Mouse (Mus musculus): ENCODE results near the gene Slc25a35. TPM values are rescaled to one million over a fixed set of nuclear protein-coding genes. Genes with fewer than 3 reads are reported as not detected.
"Not testable (repeated sequence)": the region's sequence is repeated elsewhere in the genome, so short reads cannot be mapped to it uniquely, and the experiment has no call there.

The Slc25a35 gene
- 1 to 10 TPM; 5.8 to 5.9 TPM for total RNA-seq (2021)
- long read RNA-seq, experiment 1: 0 reads
- long read RNA-seq, experiment 2, partial matches to known transcripts: 0 of 1 reads
- long read RNA-seq, experiment 2, other reads (novel, unspliced or antisense): 0 of 1 reads

DNA sequence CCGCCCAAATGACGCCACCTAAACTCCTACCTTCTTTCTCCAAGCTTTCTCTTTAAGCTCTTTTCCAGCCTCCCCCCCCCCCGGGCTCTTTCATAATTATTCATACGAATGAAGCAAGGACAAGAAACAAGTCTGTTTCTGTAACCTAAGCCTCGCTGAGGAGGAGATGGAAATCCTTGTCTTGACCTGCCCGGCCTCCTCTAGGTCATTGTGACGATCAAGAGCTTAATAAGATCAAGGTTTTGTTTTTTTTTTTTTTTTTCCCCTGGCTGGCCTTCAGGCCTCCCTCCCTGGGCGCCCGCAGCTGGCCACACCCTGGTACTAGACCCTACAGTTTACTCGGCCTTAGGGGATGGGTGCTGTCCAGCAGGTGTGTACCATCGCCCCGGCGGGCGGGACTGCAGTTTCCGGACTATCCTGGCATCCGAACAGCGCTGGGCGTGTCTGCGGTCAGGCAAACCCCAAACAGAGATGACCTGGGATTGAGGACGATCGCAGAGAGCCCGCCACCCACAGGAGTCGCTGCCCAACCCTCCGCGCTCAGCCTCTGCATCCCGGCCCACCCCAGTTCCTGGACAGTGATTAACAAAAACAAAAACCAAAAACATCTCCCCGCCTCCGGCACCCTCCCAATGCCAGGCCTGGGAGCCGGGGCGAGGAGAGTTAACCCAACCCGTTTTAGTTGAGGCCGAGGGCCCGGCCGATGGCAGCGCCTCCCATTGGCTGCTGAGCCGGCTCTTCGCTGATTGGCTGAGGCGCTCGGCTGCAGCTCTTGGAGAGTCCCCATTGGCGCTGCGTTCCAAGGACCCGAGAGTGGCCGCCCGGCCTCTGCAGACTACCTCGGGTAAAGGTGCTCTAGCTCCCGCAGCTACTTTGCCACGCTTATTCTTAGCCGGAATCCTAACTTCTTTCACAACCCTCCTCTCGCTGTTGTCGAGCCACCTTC lies at the start of gene Slc25a35:
TSS of gene Slc25a35 (plus strand) at position 795 of the 946 bp plus-strand sequence.
- DNase-seq (ENCODE audit: low spot score in 2 of 2): peak; percentile 67 to 81

DNA sequence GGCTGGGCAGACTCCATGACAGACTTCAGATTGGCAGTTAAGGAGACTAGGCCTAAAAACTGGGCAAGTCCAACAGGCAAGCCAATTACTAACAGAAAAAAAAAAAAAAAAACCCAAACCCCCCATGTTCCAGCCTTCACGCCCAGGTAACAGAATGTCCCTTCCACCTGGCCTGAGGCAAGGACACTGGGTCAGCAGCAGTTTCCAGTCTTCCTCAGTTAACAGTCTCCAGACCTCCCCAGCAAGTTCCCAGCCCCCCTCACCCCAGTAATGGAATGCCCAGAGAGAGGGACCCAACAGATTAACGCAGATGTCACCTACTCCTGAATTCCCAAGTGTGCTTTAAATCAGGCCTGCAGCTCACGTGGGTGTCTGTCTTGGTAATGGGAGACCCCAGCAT lies 44.7 kb upstream of the Slc25a35 start:
- no peak for DNase-seq (ENCODE audit: low spot score in 2 of 2)

DNA sequence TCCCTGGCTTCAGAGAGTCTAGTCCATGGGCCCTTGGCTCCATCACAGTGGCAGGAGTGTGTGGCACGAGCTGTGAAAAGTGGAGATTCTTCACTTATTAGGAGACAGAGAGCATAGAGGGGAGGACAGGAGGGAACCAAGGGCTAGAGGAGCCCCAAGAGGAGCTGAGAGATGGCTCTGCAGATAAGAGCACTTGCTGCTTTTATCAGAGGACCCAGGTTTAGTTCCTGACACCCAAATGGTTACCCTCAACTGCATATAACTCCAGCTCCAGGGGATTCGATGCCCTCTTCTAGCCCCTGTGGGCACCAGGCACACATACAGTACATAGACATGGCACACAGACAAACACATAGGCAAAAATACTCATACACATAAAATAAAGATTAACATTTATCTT lies 43.2 kb upstream of the Slc25a35 start:
- DNase-seq (ENCODE audit: low spot score in 2 of 2): no peak

DNA sequence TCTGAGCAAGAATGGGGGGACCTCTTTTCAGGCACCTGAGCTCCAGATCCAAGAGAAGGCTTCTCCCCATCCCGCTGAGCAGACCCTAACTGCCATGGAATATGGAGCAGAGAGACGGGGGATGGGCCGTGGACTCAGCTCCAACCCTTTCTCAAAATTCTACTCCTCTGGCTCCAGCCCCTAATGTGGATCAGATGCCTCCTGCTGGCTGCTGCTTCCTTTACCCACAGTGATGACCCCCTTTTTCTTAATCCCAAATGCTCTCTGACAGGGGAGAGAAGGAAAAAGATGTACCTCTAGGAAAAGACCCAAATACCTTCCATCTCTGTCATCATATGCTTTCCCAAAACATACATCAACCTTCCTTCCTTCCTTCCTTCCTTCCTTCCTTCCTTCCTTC lies 41.0 kb upstream of the Slc25a35 start, which contains the start of gene Odf4:
TSS of gene Odf4 (minus strand) at position 101 of the 400 bp plus-strand sequence.
- DNase-seq (ENCODE audit: low spot score in 2 of 2): no peak

GRCm38 (mm10) chr11:68929947-68930346 lies 38.0 kb upstream of the Slc25a35 start:
- DNase-seq (ENCODE audit: low spot score in 2 of 2): no peak

- no peak for DNase-seq (ENCODE audit: low spot score in 2 of 2)
Measured at GRCm38 (mm10) chr11:68933885-68934507, 33.9 kb upstream of the Slc25a35 start.

DNA sequence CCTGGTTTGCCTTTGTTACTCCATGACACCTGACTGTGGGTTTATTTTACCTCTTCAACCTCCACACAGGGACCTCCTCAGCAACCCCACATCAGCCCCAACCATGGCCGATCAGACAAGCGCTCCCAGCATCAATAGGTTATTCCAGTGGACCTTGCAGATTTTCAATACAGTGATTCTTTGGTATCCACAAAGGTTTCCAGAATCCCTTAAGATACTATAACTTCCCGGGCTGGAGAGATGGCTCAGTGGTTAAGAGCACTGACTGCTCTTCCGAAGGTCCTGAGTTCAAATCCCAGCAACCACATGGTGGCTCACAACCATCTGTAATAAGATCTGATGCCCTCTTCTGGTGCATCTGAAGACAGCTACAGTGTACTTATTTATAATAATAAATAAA lies 31.0 kb upstream of the Slc25a35 start:
- not testable (repeated sequence) for DNase-seq (ENCODE audit: low spot score in 2 of 2)

- peak; percentile 43 to 75 for DNase-seq (ENCODE audit: low spot score in 2 of 2)
Measured at GRCm38 (mm10) chr11:68939451-68940304, 28.3 kb upstream of the Slc25a35 start.

DNA sequence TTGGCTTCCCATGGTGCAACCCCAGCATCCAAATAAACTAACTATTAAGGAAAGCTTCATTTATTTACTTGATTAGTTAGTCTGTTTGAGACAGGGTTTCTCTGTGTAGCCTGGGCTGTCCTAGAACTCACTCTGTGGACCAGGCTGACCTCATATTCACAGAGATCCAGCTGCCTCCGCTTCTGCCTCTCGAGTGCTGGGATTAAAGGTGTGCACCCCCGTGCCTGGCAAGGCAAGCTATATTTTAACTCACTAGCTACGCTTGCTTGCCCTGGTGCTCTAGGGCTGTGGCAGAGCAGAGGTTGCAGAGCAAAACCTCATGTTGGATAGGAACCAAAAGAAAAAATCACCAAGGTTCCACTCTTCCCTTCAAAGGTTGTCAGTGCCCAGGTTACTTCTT lies 27.4 kb upstream of the Slc25a35 start:
- DNase-seq (ENCODE audit: low spot score in 2 of 2): no peak

DNA sequence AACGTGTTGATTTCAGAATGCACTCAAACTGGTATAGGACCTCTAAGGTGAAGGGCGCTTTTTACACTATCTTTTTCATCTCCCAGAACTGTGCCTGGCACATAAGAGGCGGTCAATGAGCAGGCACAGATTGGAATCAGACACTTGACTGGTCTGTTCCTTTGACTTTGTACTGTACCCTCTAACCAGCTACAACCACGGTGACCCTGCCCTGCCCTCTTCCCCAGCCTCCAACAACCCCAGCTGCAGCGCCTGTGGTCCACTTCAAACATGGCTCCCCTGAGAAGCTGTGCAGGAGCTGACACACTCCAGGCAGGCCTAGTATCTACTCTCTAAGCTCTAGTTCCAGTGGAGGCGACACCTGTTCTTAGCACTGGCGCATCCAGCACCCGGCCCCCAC lies 25.2 kb upstream of the Slc25a35 start:
- DNase-seq (ENCODE audit: low spot score in 2 of 2): no peak

GRCm38 (mm10) chr11:68945245-68945644 lies 22.7 kb upstream of the Slc25a35 start:
- no peak for DNase-seq (ENCODE audit: low spot score in 2 of 2)

DNA sequence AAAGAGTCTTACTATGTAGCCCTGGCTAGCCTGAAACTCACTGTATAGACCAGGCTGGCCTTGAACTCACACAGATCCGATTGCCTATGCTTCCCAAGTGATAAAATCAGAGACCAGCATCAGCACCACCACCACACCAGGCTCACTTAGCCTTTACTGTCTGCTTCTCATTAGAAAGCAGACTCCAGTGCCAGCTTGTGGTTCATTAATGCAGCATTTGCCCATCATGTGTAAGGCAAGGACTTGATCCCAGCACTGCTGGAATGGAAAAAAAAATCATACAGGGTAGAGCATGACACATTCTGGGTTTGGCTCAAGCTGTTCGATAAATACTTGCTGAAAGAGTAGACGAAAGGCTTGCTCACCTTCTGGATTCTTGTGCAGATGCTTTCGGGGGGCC lies 21.9 kb upstream of the Slc25a35 start:
- no peak for DNase-seq (ENCODE audit: low spot score in 2 of 2)

DNA sequence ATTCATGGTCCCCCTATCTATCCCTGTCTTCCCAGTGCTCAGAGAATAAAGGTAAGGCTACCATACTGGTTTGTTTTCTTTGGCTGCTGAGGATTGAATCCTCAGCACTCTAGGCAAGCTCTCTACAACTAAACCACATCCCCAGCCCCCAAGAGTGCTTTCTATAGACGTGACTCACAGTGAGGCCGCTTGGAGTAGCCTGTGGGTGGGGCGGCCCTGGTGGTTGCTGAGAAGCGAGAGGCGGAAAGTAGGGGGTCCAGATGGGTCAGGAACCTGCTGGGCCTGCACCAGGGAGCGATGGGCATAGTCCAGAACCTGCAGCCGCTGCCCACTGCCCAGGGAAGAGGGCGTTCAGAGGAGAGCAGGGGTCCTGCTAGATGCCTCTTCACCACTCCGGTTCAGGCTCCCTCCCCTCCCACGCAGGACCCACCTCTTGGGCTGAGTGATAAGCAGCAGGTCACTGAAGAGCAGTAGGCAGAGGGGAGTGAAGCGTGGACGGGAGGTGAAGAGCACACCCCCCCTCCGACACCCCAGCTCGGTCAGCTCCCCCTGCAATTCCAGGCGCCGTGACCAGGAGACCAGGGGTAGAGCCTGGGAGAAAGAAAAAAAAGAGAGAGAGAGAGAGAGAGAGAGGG lies 21.0 kb upstream of the Slc25a35 start:
- DNase-seq (ENCODE audit: low spot score in 2 of 2): no peak

- DNase-seq (ENCODE audit: low spot score in 2 of 2): no peak
Measured at GRCm38 (mm10) chr11:68947542-68947993, 20.4 kb upstream of the Slc25a35 start.

DNA sequence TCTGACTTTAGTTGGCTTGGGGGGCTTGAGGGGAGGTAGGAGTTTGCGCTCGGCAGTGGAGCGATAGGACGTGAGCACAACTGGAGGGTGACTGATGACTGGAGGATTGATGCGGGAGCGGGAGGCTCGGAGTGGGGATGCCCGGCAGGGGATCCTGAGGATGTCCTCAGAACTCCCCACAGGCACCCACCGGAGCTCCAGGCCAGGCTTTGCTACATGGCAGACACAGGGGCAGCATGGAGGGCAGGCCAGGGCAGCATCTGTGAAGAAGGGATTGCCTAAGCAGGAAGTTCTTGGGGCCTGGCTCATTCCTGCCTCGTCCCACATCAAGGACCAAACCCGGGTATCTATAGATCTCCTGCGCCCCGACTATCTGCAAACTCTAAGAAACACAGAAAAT lies 14.0 kb upstream of the Slc25a35 start:
- DNase-seq (ENCODE audit: low spot score in 2 of 2): no peak

DNA sequence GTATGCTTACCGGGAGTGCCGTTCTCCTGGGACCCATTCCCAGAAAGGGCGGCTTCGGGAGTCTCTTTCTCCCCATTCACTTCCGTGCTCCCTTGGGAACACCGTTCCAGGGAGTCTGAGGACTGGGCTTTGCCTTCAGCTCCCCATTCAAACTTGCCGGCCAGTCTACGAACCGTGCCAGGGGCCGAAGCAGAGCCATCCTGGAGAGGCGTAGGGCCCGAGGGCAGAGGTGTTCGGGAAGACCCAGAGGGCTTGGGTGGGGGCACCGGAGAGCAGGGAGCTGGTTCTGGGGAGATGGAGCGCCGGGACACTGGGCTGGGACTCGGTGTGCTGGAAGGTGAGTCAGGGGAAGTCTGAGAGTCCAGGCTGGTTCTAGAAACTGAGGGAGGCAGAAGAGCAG lies 13.5 kb upstream of the Slc25a35 start:
- no peak for DNase-seq (ENCODE audit: low spot score in 2 of 2)

- DNase-seq (ENCODE audit: low spot score in 2 of 2): no peak
Measured at GRCm38 (mm10) chr11:68955473-68955872, 12.5 kb upstream of the Slc25a35 start.

- no peak for DNase-seq (ENCODE audit: low spot score in 2 of 2)
Measured at GRCm38 (mm10) chr11:68956107-68956506, 11.8 kb upstream of the Slc25a35 start.

GRCm38 (mm10) chr11:68956697-68957096 lies 11.2 kb upstream of the Slc25a35 start:
- no peak for DNase-seq (ENCODE audit: low spot score in 2 of 2)

DNA sequence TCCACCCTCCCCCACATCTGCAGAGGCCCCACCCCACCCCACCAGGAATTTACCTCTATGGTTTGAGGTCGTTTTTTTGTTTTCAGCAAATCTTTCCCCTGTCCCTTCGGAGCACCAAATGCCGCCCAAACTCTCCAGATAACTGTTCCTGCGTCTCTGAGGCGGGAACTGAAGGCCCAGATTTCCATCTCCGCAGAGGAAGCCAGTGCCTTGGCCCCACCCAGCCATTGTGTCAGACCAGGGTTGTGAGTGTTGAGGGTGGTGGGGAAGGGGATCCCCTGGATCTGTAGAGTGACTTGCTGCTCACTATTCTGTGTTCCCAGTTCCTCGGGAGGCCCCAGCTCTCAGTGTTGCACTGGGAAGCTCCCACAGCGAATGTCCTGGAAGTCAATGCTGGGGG lies 10.6 kb upstream of the Slc25a35 start, which contains the start of gene Arhgef15:
TSS of gene Arhgef15 (minus strand) at position 173 of the 400 bp plus-strand sequence.
- DNase-seq (ENCODE audit: low spot score in 2 of 2): no peak
